Mouse (Mus musculus) macrophage (primary cell): ENCODE results near the gene Fam102a. TPM values are rescaled to one million over a fixed set of nuclear protein-coding genes. Genes with fewer than 3 reads are reported as not detected.

Source experiments
- H3K27ac ChIP-seq: fragments of 350-480 bp; formaldehyde crosslinking; 2 replicates; pipeline ENCODE4 v1.9.0; 2021
- H3K36me3 ChIP-seq: fragments of 350-480 bp; formaldehyde crosslinking; 2 replicates; pipeline ENCODE4 v1.9.0; 2021; ENCODE audit errors: inconsistent target
- H3K4me3 ChIP-seq: fragments of 350-480 bp; formaldehyde crosslinking; 2 replicates; pipeline ENCODE4 v1.9.0; 2021; ENCODE audit errors: inconsistent target
- H3K79me2 ChIP-seq: fragments of 350-480 bp; formaldehyde crosslinking; 2 replicates; pipeline ENCODE4 v1.9.0; 2021; ENCODE audit errors: inconsistent target
- WGBS: methylation state at CpG from one replicate; pipeline ENCODE4 v1.1.7; 2026; ENCODE audit warnings: inconsistent platforms; ENCODE audit not compliant: missing documents; 5-methylcytosine and 5-hydroxymethylcytosine counted together
- polyA plus RNA-seq: library from polyadenylated mRNA; stranded (reverse); fragments of 250-400 nt; gene quantifications from 3 replicates; pipeline ENCODE4 v1.2.4, GENCODE M21; 2018; ENCODE audit warnings: inconsistent platforms

Fam102a gene
- polyA plus RNA-seq, 1 experiment from 2014 or later = 3.5 TPM

GRCm38 (mm10) chr2:32591249-32591648 lies 56.1 kb downstream of the Fam102a start:
- H3K4me3 ChIP-seq = no peak overlapping the region
- H3K79me2 ChIP-seq = peaks cover 25% of the 10 kb centered on the region
- H3K27ac ChIP-seq = no peak overlapping the region
- H3K36me3 ChIP-seq = peaks cover 40% of the 10 kb centered on the region
- WGBS = 84% methylated on average over 5 of the region's 6 CpGs

GRCm38 (mm10) chr2:32596725-32597124 lies 61.6 kb downstream of the Fam102a start:
- WGBS = 98% methylated on average over 13 of the region's 13 CpGs
- Histone ChIP-seq H3K36me3 (peaks cover 63% of the 10 kb centered on the region), H3K79me2 (no peaks in the 10 kb centered on the region), H3K27ac (no peak overlapping the region), H3K4me3 (no peak overlapping the region)

GRCm38 (mm10) chr2:32597248-32597647 lies 62.1 kb downstream of the Fam102a start:
- Histone ChIP-seq H3K79me2 (no peaks in the 10 kb centered on the region), H3K27ac (no peak overlapping the region), H3K36me3 (peaks cover 61% of the 10 kb centered on the region), H3K4me3 (no peak overlapping the region)
- 96% methylated on average over 5 of the region's 5 CpGs for WGBS

GRCm38 (mm10) chr2:32597699-32598098 lies 62.6 kb downstream of the Fam102a start:
- Histone ChIP-seq H3K4me3 (no peak overlapping the region), H3K36me3 (peaks cover 56% of the 10 kb centered on the region), H3K27ac (no peak overlapping the region), H3K79me2 (no peaks in the 10 kb centered on the region)
- WGBS = 94% methylated on average over 5 of the region's 5 CpGs

GRCm38 (mm10) chr2:32598506-32598905 lies 63.4 kb downstream of the Fam102a start:
- H3K4me3 ChIP-seq = no peak overlapping the region
- H3K36me3 ChIP-seq = peaks cover 50% of the 10 kb centered on the region
- no peak overlapping the region for H3K27ac ChIP-seq
- 97% methylated on average over 8 of the region's 8 CpGs for WGBS
- no peaks in the 10 kb centered on the region for H3K79me2 ChIP-seq

- H3K4me3 ChIP-seq = no peak within 1 kb of the TSS
- H3K36me3 ChIP-seq = peaks cover 41% of the 10 kb centered on the region
- 89% methylated on average over 3 of the region's 3 CpGs for WGBS
- no peak within 1 kb of the TSS for H3K27ac ChIP-seq
- no peaks in the 10 kb centered on the region for H3K79me2 ChIP-seq
Observed at GRCm38 (mm10) chr2:32599409-32599808, 64.3 kb downstream of the Fam102a start, which contains the start of gene St6galnac6. Gene St6galnac6, plus strand, starts transcription at chr2:32599709.

- Histone ChIP-seq H3K36me3 (peaks cover 21% of the 10 kb centered on the region), H3K27ac (no peak overlapping the region), H3K79me2 (no peaks in the 10 kb centered on the region), H3K4me3 (no peak overlapping the region)
- 60% methylated on average over 7 of the region's 8 CpGs for WGBS
Observed at GRCm38 (mm10) chr2:32601417-32602065, 66.4 kb downstream of the Fam102a start.

- Histone ChIP-seq H3K4me3 (peak overlapping the region; percentile 12), H3K27ac (peak overlapping the region; percentile 0; the same call in 1 of the 2 replicates), H3K79me2 (no peaks in the 10 kb centered on the region), H3K36me3 (peaks cover 10% of the 10 kb centered on the region; the same call in 1 of the 2 replicates)
- WGBS = under 1% methylated on average over 11 of the region's 11 CpGs
Observed at GRCm38 (mm10) chr2:32602600-32603054, 67.5 kb downstream of the Fam102a start.

GRCm38 (mm10) chr2:32604631-32605030 lies 69.5 kb downstream of the Fam102a start:
- H3K79me2 ChIP-seq = peaks cover 7% of the 10 kb centered on the region; the same call in 1 of the 2 replicates
- WGBS = 71% methylated on average over 10 of the region's 10 CpGs
- no peak overlapping the region for H3K4me3 ChIP-seq
- no peaks in the 10 kb centered on the region for H3K36me3 ChIP-seq
- H3K27ac ChIP-seq = no peak overlapping the region

- no peaks in the 10 kb centered on the region for H3K36me3 ChIP-seq
- peak overlapping the region; percentile 64 for H3K4me3 ChIP-seq
- 16% methylated on average over 55 of the region's 55 CpGs for WGBS
- no peak overlapping the region for H3K27ac ChIP-seq
- peaks cover 18% of the 10 kb centered on the region; the same call in 1 of the 2 replicates for H3K79me2 ChIP-seq
Observed at GRCm38 (mm10) chr2:32606161-32607142, 71.3 kb downstream of the Fam102a start.

- Histone ChIP-seq H3K36me3 (no peaks in the 10 kb centered on the region), H3K4me3 (peak overlapping the region; percentile 64), H3K27ac (peak overlapping the region; percentile 88), H3K79me2 (peaks cover 18% of the 10 kb centered on the region; the same call in 1 of the 2 replicates)
- WGBS = 1% methylated on average over 34 of the region's 34 CpGs
Observed at GRCm38 (mm10) chr2:32607262-32607947, 72.3 kb downstream of the Fam102a start.

GRCm38 (mm10) chr2:32608141-32608777 lies 73.1 kb downstream of the Fam102a start:
- peaks cover 18% of the 10 kb centered on the region; the same call in 1 of the 2 replicates for H3K79me2 ChIP-seq
- peak overlapping the region; percentile 88 for H3K27ac ChIP-seq
- whole genome bisulfite sequencing = under 1% methylated on average over 25 of the region's 25 CpGs
- peaks cover 3% of the 10 kb centered on the region; the same call in 1 of the 2 replicates for H3K36me3 ChIP-seq
- H3K4me3 ChIP-seq = peak overlapping the region; percentile 64

GRCm38 (mm10) chr2:32608778-32609435 lies 73.8 kb downstream of the Fam102a start:
- H3K79me2 ChIP-seq = peaks cover 18% of the 10 kb centered on the region; the same call in 1 of the 2 replicates
- H3K27ac ChIP-seq = peak overlapping the region; percentile 88
- H3K4me3 ChIP-seq = peak overlapping the region; percentile 64
- WGBS = 57% methylated on average over 18 of the region's 18 CpGs
- peaks cover 3% of the 10 kb centered on the region; the same call in 1 of the 2 replicates for H3K36me3 ChIP-seq
